Mouse (Mus musculus) megakaryocyte progenitor cell, adult 5-6 weeks (primary cell): Measurements from ENCODE around the gene Myl3. TPM values are rescaled to one million over a fixed set of nuclear protein-coding genes. Genes with fewer than 3 reads are reported as not detected.

ENCODE experiments used
- ATAC-seq: replicated peaks from 2 replicates; pipeline ENCODE4 v1.8.0; 2016; ENCODE audit warnings: mild to moderate bottlenecking, moderate TSS enrichment, inconsistent platforms; ENCODE audit not compliant: poor library complexity
- total RNA-seq, 2 experiments: library from RNA; stranded (forward) in 1 of 2; stranded (reverse) in 1 of 2; fragments of 157-497, 149-512 nt in 1 of 2; fragments of 200-1000 nt in 1 of 2; gene quantifications; 2 replicates each; pipeline versions ENCODE4 v1.2.3 to v1.2.4; 2015 to 2017

Gene Myl3
- total RNA-seq, 2 experiments from 2014 or later = not detected

DNA sequence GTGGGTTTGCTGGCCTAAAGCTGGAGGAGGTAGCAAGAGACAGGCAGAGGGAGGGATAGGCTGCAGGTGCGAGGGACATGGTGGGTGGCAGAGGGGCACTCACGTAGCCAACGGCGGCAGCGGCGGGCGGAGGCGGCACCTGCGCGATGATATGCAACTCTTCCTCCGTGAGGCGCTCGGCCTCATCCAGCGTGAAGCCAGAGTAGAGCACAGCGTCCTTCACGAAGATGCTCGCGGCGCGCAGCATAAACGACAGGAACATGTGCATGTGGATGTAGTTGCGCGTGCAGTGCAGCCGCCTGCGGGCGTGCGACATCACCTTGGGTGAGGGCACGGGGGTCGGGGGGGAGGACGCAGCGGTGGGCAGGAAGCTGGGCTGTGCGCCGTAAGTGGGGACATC, 14.8 kb upstream of the Myl3 start:
- ATAC-seq = 0 out of 2 replicates have a peak, but pooled peaks have one; percentile 10

DNA sequence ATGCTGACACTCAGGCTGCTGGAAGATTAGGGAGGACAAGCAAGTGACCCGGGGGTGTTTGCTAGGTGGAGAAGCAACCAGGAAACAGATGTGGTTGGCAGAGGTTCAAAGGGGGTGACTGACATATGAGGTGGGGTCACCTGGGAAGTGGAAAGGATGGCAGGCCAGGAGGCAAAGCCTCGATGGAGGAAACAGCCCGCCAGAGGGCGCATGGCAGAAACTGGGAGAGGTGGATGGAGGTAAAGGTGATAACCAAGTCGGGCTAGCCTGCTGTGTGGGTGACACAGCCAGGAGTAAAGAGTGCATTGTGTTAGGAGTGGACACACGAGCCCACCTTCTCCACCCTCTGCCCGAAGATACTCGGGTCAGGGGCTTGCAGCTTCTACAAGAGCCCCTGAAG, 11.8 kb upstream of the Myl3 start:
- ATAC-seq = no peak

- no peak for ATAC-seq
These were observed 9.8 kb upstream of the Myl3 start for GRCm38 (mm10) chr9:110731859-110732258.

DNA sequence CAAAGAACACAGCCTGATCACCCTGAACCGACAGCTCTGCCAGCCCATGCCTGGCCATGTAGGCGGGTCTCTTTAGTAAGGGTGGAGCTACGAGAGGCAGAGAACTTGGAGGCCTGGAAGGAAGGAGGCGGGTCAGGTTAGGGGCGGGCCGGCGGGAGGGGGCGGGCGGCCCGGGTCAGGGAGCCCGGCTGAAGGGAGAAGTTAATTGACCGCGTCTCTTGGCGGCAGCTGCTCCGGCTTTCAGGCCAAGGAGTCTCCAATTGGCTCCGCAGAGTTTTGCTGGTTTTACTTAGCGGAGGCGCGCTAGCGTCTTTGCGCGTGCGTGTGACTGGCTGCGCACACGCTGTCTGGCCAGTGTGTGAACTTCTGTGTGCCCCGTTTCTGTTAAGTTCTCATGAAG, 9.0 kb upstream of the Myl3 start:
- peak; percentile 87 for ATAC-seq

DNA sequence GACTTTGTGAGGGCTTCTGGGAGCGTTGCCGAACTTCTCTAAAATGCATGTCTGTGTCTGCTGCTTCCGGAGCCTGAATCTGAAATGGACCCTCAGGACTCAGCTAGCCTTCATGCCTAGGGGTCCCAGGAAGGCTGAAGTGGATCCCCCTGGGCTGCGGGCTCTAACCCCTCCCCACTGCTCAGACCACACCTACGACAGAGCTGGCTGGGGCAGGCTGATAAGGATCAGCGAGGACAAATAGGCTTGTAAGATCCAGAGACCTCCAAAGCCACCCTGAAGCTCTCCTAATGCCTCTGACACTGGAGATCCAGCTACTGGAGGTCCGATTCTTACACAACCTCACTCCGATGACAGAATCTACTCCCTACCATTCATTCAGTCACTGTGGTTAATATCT, 8.6 kb upstream of the Myl3 start:
- no peak; the same call in 1 of the 2 replicates for ATAC-seq

GRCm38 (mm10) chr9:110734154-110734553, 7.5 kb upstream of the Myl3 start:
- no peak for ATAC-seq

GRCm38 (mm10) chr9:110736362-110736761, 5.3 kb upstream of the Myl3 start:
- no peak for ATAC-seq

DNA sequence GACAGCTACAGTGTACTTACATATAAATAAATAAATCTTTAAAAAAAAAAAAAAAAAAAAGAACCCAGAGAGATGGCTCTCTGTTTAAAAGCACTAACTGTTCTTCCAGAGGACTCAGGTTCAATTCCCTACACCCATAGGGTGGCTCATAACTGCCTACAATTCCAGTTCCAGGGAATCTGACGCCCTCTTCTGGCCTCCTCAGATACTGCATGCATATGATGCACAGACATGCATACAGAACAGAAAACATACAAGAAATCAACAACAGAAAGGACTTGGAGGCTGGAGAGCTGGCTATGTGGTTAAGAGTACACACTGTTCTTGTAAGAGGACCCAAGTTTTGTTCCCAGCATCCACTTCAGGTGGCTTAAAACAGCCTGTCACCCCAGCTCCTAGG, 3.6 kb upstream of the Myl3 start:
- ATAC-seq = no peak

DNA sequence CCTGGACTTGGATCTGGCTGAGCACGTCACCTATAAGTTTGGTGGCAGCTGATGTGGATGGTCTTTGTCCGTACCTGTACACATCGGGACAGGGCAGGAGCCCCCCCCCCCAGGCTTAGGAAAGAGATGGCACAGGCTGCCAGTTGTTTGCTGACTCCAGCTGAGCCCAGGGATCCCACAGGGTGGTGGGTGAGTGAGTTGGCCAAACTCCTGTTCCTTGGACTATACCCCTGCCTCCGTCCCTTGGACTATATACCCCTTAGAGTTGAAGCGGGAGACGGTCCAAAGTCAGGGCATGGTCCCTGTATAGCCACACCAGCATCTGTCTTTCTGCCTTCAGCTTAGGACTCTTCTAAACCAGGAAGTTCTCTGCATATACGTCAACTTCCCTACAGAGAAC, 1.7 kb upstream of the Myl3 start:
- no peak for ATAC-seq

DNA sequence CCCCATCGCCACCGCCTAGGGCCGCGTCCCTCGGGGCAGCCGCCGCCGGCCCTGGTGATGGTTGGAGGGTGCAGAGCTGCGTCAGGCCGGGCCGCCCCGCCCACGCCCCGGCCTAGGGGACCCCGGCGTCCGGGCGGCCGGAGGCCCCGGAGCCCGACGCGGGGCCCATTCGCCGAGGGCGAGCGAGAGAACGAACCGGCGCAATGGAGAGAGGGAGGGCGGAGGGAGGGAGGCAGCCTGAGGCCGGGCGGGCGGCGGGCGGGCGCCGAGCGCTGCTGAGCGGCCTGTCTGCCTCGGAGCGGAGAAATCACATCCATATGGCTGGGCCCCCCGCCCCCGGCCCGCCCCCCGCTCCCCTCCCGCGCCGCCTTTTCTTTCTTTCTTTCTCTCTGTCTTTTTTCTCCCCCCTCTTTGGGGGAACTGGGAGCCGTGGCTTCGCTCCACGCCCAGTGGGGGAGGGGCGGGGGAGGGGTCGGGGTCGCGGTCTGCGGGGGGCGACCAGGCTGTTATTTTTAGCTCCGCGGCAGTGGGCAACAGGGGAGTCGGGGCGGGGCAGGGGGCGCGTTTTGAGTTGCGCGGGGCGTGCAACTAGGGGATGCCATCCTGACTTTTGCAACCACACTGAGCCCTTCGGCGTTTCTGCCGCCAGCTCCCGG, 762 bp downstream of the Myl3 start:
- ATAC-seq = 0 out of 2 replicates have a peak, but pooled peaks have one; percentile 33

DNA sequence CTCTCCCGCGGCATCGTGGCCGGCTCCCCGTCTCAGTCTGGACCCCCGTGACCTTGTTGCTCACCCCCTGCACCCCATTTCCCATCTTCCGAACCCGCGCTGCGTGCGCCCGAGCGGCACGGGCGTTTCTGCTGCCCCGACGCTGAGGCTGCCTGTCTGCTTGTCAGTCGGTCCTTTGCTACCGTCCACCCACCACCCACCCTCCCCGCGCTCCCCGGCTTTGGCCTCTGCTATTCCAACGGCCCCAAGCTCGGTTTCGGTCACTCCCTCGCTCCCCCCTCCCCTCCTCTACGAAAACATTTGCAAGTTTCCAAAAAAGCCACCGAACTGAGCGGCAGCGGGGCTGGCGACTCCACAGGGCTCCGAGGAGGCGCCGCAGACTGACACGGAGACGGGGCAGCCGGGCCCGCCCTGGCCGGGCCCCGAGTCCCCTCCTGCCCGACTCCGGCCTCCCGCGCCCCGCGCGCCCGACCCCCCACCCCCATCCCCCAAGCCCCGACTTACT, 1.3 kb downstream of the Myl3 start:
- no peak for ATAC-seq

DNA sequence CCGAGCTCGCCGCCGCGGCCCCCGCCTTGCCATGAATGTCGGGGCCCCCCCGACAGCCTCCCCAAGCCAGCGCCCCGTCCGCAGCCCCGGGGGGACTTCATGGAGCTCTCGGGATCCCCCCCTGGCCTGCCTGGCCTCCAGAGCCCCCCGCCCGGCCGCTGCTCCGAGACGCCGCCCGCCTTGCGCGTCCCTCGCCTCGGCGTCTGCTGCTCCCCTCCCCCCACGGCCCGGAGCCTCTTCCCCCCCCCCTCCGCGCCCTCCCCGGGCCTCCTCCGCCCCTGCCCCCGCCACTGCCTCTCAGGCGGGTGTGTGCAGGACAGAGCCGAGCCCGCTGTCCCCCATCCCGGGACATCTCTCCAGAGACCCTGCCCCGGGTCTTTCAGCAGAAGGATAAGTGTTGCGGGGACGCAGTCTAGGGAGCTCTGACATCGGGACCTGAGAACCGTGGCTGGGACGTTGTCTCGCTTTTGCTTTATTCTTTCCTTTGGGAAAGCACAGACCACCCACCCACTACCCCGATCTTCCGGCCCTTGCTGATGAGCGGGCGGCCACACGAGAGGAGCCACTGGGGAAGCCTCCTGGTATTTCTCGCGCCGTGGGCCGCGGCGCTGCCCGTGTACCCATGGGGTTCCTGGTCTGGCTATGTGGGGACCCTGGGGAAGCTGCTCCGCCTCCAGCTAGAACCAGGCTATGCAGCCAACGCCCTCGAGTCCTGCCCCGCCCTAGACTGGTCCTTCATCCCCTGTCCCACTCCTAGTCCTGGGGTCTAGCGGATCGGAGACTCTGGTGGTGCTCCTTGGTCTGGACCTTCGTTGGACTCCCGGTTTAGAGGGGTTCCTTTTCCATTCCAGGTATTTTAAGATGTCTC, 2.0 kb downstream of the Myl3 start:
- ATAC-seq = no peak

GRCm38 (mm10) chr9:110745752-110746151, 4.1 kb downstream of the Myl3 start:
- ATAC-seq = no peak

DNA sequence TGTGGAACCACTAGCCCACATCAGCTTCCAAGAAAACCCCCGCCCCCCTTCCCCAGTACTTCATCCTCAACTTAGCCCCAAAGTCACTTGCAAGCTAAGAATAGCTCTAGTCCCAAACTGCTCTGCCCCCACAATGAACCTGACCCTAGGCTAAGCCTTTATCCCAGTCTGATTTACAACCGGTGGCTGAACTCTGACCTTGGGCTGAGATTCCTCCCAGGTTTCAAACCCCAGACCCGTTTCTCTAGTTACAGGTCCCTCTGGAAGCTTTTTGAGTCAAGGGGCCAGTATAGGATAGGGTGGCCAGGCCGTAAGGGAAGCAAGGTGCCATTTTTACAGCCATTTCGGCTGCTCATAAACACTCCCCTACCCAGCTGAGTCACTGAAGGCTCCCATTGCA, 4.6 kb downstream of the Myl3 start:
- no peak for ATAC-seq

- no peak for ATAC-seq
These were observed 5.3 kb downstream of the Myl3 start, which contains the start of gene Pth1r for GRCm38 (mm10) chr9:110746961-110747360. TSS of gene Pth1r (minus strand) at chr9:110747145.

GRCm38 (mm10) chr9:110748451-110748850, 6.8 kb downstream of the Myl3 start:
- ATAC-seq = no peak

DNA sequence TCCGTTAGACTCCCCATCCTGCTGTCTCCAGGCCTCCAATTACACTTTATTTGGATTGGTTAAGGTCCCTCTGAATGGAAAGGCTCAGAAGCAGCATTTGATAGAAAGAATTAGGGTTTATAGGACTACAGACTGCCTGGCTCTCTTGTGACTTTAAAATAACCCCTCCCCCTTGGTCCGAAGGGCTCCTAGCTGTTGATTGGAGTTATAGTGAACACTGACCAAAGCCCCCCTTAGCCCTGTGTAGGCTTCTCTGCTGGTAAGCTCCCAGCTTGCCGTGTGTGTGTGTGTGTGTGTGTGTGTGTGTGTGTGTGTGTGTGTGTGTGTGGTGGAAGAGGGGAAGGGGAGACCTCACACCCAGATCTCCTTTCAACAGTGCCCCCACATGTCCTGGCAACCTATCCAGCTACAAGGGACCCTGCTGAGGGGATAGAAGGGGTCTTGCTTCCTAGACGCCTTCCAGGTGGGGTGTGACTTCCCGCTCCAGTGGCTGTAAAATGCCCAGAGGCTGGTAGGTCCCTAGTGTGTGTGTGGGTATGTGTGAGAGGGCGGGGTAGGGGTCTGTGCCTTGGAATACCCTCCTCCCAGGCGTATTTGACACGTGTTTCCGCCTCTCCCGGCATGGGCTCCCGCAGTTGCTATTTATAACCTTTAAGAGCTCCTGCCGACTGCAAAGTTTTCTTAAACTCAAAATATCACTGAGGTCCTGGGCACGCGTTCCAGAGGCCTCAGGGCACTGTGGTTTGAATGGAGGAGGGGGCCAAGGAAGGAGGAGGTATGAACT, 8.9 kb downstream of the Myl3 start:
- no peak for ATAC-seq

GRCm38 (mm10) chr9:110751412-110751811, 9.8 kb downstream of the Myl3 start:
- ATAC-seq = peak; percentile 17; the same call in 1 of the 2 replicates

GRCm38 (mm10) chr9:110752917-110753435, 11.3 kb downstream of the Myl3 start:
- no peak for ATAC-seq

- ATAC-seq = no peak
These were observed 12.1 kb downstream of the Myl3 start for GRCm38 (mm10) chr9:110753773-110754172.

DNA sequence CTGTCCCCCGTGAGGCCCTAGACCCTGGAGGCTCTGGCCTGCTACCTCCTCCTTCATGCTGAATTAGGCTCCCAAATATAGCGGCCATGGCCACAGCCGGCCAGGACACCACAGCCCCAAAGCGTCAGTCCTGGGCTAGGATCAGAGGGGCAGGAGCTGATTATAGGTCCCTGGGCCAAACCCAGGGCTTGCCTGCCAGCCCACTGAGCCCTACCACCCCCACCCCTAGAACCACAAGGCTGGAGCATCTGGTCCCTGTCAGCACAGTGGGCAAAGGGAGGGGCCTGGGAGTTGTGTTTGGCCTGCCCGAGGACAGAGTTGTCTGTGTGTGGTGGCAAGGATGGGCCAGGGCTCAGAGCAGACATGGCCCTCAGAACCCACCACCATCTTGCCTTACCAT, 16.2 kb downstream of the Myl3 start:
- no peak for ATAC-seq
